Mouse (Mus musculus) myocyte (in vitro differentiated cells): ENCODE measurements around the gene Vmn1r184. TPM values are rescaled to one million over a fixed set of nuclear protein-coding genes. Genes with fewer than 3 reads are reported as not detected.
"Not testable (repeated sequence)": the region's sequence is repeated elsewhere in the genome, so short reads cannot be mapped to it uniquely, and the experiment has no call there.

ENCODE experiments used
- H3K27me3 ChIP-seq: one replicate; pipeline ENCODE4 v1.6.1; 2011; ENCODE audit not compliant: control insufficient read depth, insufficient read depth, insufficient read length
- H3K36me3 ChIP-seq: one replicate; pipeline ENCODE4 v1.6.1; 2011; ENCODE audit not compliant: control insufficient read depth, insufficient read depth
- H3K4me2 ChIP-seq: one replicate; pipeline ENCODE4 v1.6.1; 2011; ENCODE audit warnings: low read depth, control low read depth
- H3K4me3 ChIP-seq: one replicate; pipeline ENCODE4 v1.5.1; 2011; ENCODE audit warnings: mild to moderate bottlenecking, control low read depth, moderate library complexity
- H3K79me2 ChIP-seq: one replicate; pipeline ENCODE4 v1.6.1; 2011; ENCODE audit not compliant: control insufficient read depth, insufficient read depth
- H3ac ChIP-seq: one replicate; pipeline ENCODE4 v1.6.1; 2011; ENCODE audit not compliant: control insufficient read depth, insufficient read length
- polyA plus RNA-seq: library from polyadenylated mRNA; unstranded; fragments of >200 nt; fragmentation: generic; extraction: Trizol; gene quantifications from one replicate; pipeline ENCODE4 v1.2.1, GENCODE M21; 2012; ENCODE audit warnings: missing spikeins

Vmn1r184 gene
- not detected for polyA plus RNA-seq

DNA sequence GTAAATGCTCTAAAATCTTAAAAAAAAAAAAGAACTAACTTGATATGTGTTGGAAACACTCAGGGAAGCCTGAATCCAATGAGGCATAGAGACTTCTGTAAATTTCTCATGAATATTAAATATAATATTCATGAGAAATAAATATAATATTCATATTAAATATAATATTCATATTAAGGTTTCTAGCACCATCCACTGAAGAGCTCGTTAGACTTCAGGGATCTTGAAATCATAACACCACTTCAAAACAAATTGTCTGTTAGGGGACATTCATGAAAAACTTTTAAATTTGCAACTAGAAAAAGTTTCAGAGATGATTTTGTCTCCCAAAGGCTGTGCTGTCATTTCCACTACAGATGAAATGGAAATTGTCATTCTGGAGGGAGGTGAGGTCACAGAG, at the start of gene Vmn1r184:
Vmn1r184 (plus strand) TSS at position 301 of the 400 bp plus-strand sequence.
- not testable (repeated sequence) for H3K36me3 ChIP-seq, H3ac ChIP-seq, H3K4me2 ChIP-seq, H3K79me2 ChIP-seq, H3K27me3 ChIP-seq, H3K4me3 ChIP-seq

DNA sequence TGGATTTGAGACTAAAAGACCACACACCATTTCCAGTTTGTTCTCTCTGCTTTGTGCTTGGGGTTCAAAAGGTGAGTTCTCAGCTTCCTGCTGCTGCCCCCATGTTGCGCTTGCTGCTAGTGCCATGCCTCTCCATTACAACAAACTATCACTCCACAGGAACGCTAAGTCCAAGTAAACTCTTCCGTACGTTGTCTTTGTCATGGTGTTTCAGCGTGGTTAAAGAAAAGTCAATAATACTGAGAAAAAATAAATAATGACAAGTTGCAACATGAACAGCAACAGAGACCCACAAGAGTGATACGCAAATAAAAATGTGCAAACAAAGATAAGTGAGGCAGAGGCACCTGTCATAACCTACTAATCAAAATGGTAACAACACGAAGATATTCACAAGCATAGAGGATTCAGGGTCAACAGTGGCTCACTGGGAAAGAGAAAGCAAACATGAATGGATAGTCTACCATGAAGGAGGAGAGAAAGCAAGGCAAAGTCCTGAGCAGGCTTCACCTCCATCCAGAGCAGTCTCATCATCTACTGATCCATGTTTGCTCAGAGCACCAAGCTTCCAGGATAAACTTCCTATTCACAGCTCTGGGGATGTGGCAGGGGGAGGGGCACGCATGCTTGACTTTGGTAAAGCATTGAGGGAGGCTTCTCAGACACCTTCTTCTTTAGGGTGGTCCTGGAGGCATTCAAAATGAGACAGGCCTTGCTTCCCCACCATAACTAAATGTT, 43.5 kb downstream of the Vmn1r184 start:
- not testable (repeated sequence) for H3ac ChIP-seq, H3K36me3 ChIP-seq, H3K4me3 ChIP-seq, H3K4me2 ChIP-seq, H3K79me2 ChIP-seq, H3K27me3 ChIP-seq

DNA sequence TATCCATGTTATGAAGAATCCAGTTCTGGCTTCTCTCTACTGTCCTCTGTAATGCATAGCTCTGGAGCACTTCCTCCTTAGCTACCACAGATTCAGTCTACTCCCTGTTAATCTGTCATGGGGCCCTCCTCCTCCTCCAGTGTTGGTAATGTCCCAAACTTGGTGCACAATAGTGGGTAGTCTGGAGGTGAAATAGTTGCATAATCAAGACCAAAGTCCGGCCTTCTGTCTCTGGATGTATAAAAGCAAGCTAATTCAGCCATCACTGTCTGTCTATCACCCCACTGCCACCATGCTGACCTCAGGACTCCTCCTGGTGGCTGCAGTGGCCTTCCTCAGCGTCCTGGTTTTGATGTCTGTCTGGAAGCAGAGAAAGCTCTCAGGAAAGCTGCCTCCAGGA, 46.8 kb downstream of the Vmn1r184 start, which contains the start of gene Cyp2a4:
Cyp2a4 (plus strand) TSS at position 244 of the 400 bp plus-strand sequence.
- H3K4me3 ChIP-seq, H3K4me2 ChIP-seq, H3ac ChIP-seq: not testable (repeated sequence)

DNA sequence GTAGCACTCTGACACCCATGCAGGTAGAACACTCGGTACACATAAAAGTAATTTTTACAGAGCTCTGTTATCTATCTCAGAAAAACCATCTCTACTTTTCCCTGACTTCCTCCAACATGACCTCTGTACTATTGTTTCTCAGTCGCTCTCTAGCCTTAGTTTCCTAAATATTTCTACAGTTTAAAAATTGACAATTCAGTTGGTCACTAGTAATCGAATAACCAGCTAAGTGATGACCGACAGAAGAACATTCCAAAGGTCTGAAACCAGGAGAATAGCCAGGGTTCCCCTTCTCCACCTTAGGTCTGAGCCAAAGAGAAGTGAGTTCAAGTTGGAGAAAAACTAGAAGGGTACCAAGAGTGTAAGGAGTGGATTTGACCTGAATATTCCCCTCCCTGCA, 51.7 kb downstream of the Vmn1r184 start:
- H3K4me2 ChIP-seq, H3ac ChIP-seq, H3K79me2 ChIP-seq, H3K27me3 ChIP-seq, H3K4me3 ChIP-seq, H3K36me3 ChIP-seq: not testable (repeated sequence)

More for the DNA sequence above, 46.8 kb downstream of the Vmn1r184 start, which contains the start of gene Cyp2a4:
- not testable (repeated sequence) for H3K27me3 ChIP-seq, H3K79me2 ChIP-seq, H3K36me3 ChIP-seq

DNA sequence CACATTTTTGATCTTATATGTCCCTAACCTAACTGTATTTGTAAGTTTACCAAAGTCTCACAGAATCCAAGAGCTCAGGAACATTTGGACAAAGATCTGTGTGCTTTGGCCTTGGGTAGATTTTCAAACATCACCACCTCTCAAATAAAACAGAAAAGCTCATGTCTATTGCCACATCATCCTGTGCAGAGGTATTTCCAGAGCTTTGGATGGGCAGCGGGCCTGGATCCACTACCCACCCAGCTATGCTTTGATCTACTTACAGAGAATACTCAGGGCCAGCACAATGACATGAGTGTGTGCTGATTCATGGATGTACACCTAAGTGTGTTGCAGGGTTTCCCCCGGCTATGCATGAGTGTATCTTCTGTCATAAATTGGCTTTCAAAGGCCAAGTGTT, 55.1 kb downstream of the Vmn1r184 start:
- H3K4me3 ChIP-seq, H3K4me2 ChIP-seq, H3K36me3 ChIP-seq, H3K79me2 ChIP-seq, H3ac ChIP-seq, H3K27me3 ChIP-seq: not testable (repeated sequence)

DNA sequence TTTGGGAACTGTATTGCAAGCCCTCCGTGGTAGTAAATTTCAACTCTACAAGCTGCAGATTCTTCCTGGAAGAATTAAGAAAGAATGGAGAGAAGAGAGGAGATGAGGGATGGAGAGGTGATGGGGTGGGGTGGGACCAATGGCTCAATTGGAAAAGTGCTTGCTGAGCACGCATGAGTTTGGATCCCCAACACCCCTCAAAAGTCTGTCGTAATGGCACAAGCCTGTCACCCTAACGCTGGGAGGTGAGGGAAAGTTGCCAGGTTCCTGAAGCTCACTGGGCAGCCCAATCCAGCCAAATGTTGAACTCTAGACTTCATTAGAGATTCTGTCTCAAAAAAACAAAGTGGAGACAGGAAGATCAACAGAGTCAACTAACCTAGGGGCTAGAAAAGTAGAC, 55.7 kb downstream of the Vmn1r184 start:
- not testable (repeated sequence) for H3K36me3 ChIP-seq, H3K4me2 ChIP-seq, H3ac ChIP-seq, H3K27me3 ChIP-seq, H3K79me2 ChIP-seq, H3K4me3 ChIP-seq

Other genes with a start within 250 kb of the Vmn1r184 start
- gene Cyp2b13, start 198.8 kb upstream of the Vmn1r184 start, polyA plus RNA-seq, result 0.49 TPM
- not detected for gene Cyp2b9, start 86.9 kb upstream of the Vmn1r184 start, polyA plus RNA-seq
- not detected for gene Cyp2a4, start 46.8 kb downstream of the Vmn1r184 start, polyA plus RNA-seq
- not detected for gene Nlrp9c, start 143.4 kb downstream of the Vmn1r184 start, polyA plus RNA-seq
- not detected for gene Nlrp4a, start 174.8 kb downstream of the Vmn1r184 start, polyA plus RNA-seq